Mouse (Mus musculus) forebrain, embryonic 10.5 days (tissue): ENCODE measurements around the gene Gm36210. TPM values are rescaled to one million over a fixed set of nuclear protein-coding genes. Genes with fewer than 3 reads are reported as not detected.
A peak's percentile ranks its signal among the peaks of the same experiment; 100 is the strongest.
"Not testable (repeated sequence)": the region's sequence is repeated elsewhere in the genome, so short reads cannot be mapped to it uniquely, and the experiment has no call there.

ENCODE experiments used
- DNase-seq: peaks from one replicate; pipeline ENCODE4 v3.0.0-alpha.2; 2017; ENCODE audit warnings: low spot score; ENCODE audit errors: extremely low spot score
- H3K27ac ChIP-seq: fragments of 300-500 bp; sonication (generic); 2 replicates; pipeline ENCODE4 v1.5.1; 2016; ENCODE audit warnings: mild to moderate bottlenecking
- H3K27me3 ChIP-seq: fragments of 300-500 bp; sonication (generic); 2 replicates; pipeline ENCODE4 v1.6.1; 2016; ENCODE audit warnings: mild to moderate bottlenecking; ENCODE audit not compliant: poor library complexity, severe bottlenecking
- H3K36me3 ChIP-seq: fragments of 300-500 bp; sonication (generic); replicated peaks from 2 replicates; pipeline ENCODE4 v1.6.1; 2016; ENCODE audit warnings: mild to moderate bottlenecking, moderate library complexity
- H3K4me1 ChIP-seq: fragments of 300-500 bp; sonication (generic); 2 replicates; pipeline ENCODE4 v1.6.1; 2016
- H3K4me3 ChIP-seq: fragments of 300-500 bp; sonication (generic); 2 replicates; pipeline ENCODE4 v1.5.1; 2016; ENCODE audit warnings: mild to moderate bottlenecking, moderate library complexity
- H3K9me3 ChIP-seq: fragments of 300-500 bp; sonication (generic); 2 replicates; pipeline ENCODE4 v1.6.1; 2016; ENCODE audit warnings: mild to moderate bottlenecking, moderate library complexity
- WGBS: fragments of 180-500 bp; shearing (Covaris S2); methylation state at CpG from one replicate; pipeline ENCODE4 v1.1.7; 2016; 5-methylcytosine and 5-hydroxymethylcytosine counted together
- polyA plus RNA-seq: library from polyadenylated mRNA; unstranded; fragments of >200 nt; fragmentation: Nextera tagmentation; extraction: Ambion mirVana; gene quantifications from 2 replicates; pipeline ENCODE4 v1.2.1, GENCODE M21; 2016

Gene Gm36210
- polyA plus RNA-seq, 1 experiment from 2014 or later: 0.22 TPM

DNA sequence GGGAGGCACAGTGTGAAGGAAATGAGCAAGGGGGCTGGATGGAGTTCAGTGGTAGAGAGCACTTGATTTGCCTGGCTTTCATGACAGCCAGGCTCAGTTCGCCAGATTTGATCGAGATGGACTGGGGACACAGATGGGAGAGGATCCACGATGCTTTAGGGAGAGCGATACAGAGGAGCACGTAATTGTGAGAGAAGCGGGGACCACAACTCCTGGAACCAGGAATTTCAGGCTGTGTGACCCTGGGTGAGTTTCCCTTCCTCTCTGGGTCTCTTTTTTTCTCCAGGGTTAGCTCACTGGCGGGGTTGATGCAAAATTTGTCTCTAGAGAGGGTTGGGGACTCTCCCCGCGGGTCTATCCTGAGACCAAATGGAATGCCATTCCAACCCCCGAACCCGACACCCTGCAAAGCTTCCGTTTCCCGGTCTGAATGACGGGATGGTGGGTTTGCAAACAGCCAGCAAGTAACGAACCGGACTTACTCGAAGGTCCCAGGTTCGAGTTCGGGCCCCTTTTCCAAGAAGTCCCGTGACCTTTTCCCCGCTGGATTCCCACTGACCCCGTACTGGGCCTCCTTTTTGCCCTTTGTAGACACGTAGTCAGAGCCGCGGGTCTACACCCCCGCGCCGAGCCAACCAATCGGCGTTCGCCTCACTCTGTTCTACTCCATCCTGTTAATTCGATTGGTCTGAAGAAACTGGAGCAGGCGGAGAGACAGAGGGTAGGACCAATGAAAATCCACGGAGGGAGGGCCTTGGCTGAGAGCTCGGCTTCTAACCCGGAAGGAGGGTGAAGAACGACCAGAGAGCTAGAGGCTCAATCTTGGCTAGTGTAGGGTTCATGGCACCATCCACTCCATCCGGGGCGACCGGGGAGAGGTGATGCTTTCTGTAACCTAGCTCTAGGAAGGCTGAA lies 40.5 kb downstream of the Gm36210 start:
- Histone ChIP-seq H3K4me3 (peak overlapping the region; percentile 67), H3K27me3 (no peaks in the 10 kb centered on the region), H3K9me3 (peaks cover 4% of the 10 kb centered on the region; the same call in 1 of the 2 replicates), H3K27ac (peak overlapping the region; percentile 90), H3K36me3 (no peaks in the 10 kb centered on the region), H3K4me1 (peaks cover 22% of the 10 kb centered on the region)
- WGBS: 5% methylated on average over 40 of the region's 40 CpGs
- DNase-seq: peak; percentile 95

DNA sequence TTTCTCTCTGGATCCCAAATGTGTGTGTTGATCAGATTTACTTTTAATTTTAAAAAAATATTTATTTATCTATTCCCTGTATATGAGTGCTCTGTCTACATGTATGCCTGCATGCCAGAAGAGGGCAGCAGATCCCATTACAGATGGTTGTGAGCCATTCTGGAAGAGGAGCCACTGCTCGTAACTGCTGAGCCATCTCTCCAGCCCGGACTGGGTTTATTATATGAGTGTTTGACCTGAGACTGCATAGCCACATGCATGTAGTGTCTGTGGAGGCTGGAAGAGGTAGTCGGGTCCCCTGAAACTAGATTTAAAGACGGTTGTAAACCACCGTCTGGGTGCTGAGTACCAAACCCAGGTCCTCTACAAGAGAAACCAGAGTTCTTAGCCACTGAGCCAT lies 41.2 kb downstream of the Gm36210 start:
- Histone ChIP-seq H3K36me3 (no peaks in the 10 kb centered on the region), H3K27me3 (no peaks in the 10 kb centered on the region), H3K9me3 (peaks cover 4% of the 10 kb centered on the region; the same call in 1 of the 2 replicates), H3K27ac (peak overlapping the region; percentile 90; the same call in 1 of the 2 replicates), H3K4me3 (peak overlapping the region; percentile 67), H3K4me1 (peaks cover 22% of the 10 kb centered on the region)
- WGBS: 60% methylated on average over 5 of the region's 5 CpGs
- DNase-seq: no peak

- peaks cover 22% of the 10 kb centered on the region for H3K4me1 ChIP-seq
- H3K27me3 ChIP-seq: no peaks in the 10 kb centered on the region
- H3K9me3 ChIP-seq: peaks cover 4% of the 10 kb centered on the region; the same call in 1 of the 2 replicates
- H3K27ac ChIP-seq: no peak overlapping the region
- H3K4me3 ChIP-seq: no peak overlapping the region
- DNase-seq: no peak
- 82% methylated on average over 5 of the region's 5 CpGs for WGBS
- H3K36me3 ChIP-seq: no peaks in the 10 kb centered on the region
Observed at GRCm38 (mm10) chr7:4864130-4864845, 42.0 kb downstream of the Gm36210 start.

DNA sequence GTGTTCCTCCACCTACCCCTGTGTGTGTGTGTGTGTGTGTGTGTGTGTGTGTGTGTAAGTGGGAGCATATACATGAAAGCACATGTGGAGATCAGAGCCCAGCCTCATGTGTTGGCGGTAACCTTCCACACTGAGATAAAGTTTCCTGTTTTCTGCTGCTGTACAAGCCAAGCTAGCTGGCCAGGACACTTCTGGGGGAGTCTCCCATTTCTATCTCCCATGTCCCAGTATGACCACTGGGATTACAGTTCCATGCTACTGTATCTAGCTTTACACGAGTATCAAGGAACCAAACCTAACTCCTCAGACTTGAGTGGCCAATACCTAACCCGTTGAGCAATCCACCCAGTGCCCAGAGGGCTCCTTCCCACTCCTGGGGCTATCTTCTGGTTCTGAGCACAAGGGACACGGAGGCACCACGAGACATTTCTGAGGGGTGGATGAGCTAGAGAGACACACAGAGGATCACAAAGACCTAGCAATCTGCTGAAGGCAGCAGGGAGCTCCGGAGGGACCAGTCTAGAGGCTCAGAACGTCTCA lies 42.7 kb downstream of the Gm36210 start:
- Histone ChIP-seq H3K4me3 (no peak overlapping the region), H3K36me3 (no peaks in the 10 kb centered on the region), H3K4me1 (peaks cover 22% of the 10 kb centered on the region), H3K27me3 (no peaks in the 10 kb centered on the region), H3K27ac (no peak overlapping the region), H3K9me3 (peaks cover 4% of the 10 kb centered on the region; the same call in 1 of the 2 replicates)
- no peak for DNase-seq
- WGBS: 77% methylated on average over 7 of the region's 7 CpGs

DNA sequence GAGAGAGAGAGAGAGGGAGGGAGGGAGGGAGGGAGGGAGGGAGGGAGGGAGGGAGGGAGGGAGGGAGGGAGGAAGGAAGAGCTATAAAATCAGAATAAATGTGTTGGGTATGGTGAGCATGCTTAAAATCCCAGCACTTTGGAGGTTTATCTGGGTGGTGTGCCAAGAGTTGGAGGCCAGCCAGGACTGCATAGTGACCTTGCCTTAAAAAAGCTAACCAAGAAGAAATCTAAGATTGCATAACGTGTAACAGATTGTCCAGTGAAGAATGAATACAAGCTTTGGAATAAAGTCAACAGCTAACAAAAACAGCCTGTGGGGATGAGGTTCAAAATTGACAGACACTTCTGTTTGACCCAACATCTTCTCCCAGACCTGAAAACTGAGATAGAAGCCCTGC lies 43.3 kb downstream of the Gm36210 start:
- Histone ChIP-seq H3K27me3 (no peaks in the 10 kb centered on the region), H3K4me1 (peaks cover 22% of the 10 kb centered on the region), H3K9me3 (peaks cover 4% of the 10 kb centered on the region; the same call in 1 of the 2 replicates), H3K27ac (no peak overlapping the region), H3K36me3 (no peaks in the 10 kb centered on the region), H3K4me3 (no peak overlapping the region)
- WGBS: 64% methylated on average over 1 of the region's 1 CpGs
- DNase-seq: no peak

DNA sequence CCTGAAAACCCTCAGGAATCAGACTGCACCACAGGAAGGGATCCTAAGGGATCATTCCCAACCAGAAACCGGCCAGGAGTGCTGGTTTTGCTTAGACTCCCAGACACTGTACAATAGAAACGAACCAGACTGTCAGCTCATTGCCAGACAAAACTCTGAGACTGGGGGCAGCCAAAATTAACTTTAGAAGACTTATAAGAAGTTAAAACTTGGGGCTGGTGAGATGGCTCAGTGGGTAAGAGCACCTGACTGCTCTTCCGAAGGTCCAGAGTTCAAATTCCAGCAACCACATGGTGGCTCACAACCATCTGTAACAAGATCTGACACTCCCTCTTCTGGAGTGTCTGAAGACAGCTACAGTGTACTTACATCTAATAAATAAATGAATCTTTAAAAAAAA lies 45.4 kb downstream of the Gm36210 start:
- not testable (repeated sequence) for H3K27me3 ChIP-seq, H3K9me3 ChIP-seq, DNase-seq, H3K4me3 ChIP-seq, H3K27ac ChIP-seq, H3K36me3 ChIP-seq, H3K4me1 ChIP-seq
- WGBS: 81% methylated on average over 3 of the region's 3 CpGs

DNA sequence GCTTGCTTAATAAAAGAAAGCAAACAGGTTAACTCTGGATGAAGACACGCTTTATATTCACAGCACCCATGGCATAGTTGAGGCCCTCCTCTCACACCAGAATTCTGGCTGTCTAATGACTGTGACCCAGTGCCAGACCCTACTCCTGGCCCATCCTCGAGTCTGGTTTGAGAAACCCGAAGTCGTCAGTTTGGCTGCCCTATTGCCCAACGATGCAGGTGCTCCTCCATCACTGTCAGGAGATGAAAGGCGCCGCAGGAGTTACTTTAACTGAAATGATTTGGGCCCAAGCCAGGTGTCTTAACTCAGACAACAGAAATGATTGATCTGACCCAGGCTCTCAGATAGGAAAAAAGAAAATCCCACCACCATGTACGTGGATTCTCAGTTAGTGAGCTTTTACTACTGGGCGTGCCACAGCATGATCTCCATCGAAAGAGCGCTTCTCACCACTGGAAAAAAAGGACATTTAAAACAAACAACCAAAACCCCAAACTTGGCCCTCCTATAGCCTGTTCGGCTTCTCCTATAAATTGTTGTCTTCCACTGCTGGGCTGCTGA lies 46.8 kb downstream of the Gm36210 start:
- Histone ChIP-seq H3K27me3 (no peaks in the 10 kb centered on the region), H3K9me3 (no peaks in the 10 kb centered on the region), H3K27ac (no peak overlapping the region), H3K4me1 (no peaks in the 10 kb centered on the region), H3K36me3 (no peaks in the 10 kb centered on the region), H3K4me3 (no peak overlapping the region)
- WGBS: 88% methylated on average over 12 of the region's 12 CpGs
- no peak for DNase-seq

DNA sequence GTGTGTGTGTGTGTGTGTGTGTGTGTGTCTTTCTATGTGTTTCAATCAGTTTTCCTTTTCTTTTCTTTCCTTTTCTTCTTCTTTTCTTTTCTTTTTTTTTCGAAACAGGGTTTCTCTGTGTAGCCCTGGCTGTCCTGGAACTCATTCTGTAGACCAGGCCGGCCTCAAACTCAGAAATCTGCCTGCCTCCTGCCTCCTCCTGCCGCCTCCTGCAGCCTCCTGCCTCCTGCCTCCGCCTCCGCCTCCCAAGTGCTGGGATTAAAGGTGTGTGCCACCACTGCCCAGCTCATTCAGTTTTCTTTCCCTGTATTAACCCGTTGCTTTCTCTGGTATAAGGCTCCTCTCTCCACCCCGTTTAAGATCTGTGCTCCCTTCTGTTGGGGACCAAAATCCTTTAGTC lies 49.0 kb downstream of the Gm36210 start:
- Histone ChIP-seq H3K27ac (no peak overlapping the region), H3K4me1 (no peaks in the 10 kb centered on the region), H3K36me3 (no peaks in the 10 kb centered on the region), H3K9me3 (no peaks in the 10 kb centered on the region), H3K27me3 (no peaks in the 10 kb centered on the region), H3K4me3 (no peak overlapping the region)
- 63% methylated on average over 6 of the region's 7 CpGs for WGBS
- DNase-seq: no peak

DNA sequence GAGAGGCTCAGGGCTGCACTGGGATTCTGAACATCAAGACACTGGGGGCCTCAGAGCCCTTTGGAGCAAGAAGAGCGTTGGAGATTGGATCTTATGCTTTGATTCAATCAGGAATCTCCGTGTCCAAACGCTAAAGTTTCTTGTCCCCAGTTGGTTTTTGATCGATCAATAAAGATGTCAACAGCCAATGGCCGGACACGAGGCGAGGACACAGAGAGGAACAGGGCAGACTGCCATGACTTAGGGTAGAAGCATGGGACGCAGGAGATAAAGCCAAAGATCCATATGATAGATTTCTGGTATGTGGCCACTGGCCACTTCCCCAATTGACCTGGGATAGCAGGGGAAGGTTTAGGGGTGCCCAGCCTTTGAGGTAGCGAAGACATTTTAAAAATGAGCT lies 49.8 kb downstream of the Gm36210 start:
- DNase-seq: no peak
- Histone ChIP-seq H3K36me3 (no peaks in the 10 kb centered on the region), H3K27ac (no peak overlapping the region), H3K9me3 (no peaks in the 10 kb centered on the region), H3K27me3 (no peaks in the 10 kb centered on the region), H3K4me3 (no peak overlapping the region), H3K4me1 (no peaks in the 10 kb centered on the region)
- 89% methylated on average over 9 of the region's 9 CpGs for WGBS

- Histone ChIP-seq H3K27ac (no peak overlapping the region), H3K27me3 (no peaks in the 10 kb centered on the region), H3K4me3 (no peak overlapping the region), H3K36me3 (no peaks in the 10 kb centered on the region), H3K9me3 (no peaks in the 10 kb centered on the region), H3K4me1 (no peaks in the 10 kb centered on the region)
- 87% methylated on average over 3 of the region's 3 CpGs for WGBS
- DNase-seq: no peak
Observed at GRCm38 (mm10) chr7:4853613-4854012, 52.7 kb downstream of the Gm36210 start.

GRCm38 (mm10) chr7:4851315-4851688 lies 55.0 kb downstream of the Gm36210 start:
- WGBS: 71% methylated on average over 8 of the region's 8 CpGs
- H3K27me3 ChIP-seq: peaks cover 7% of the 10 kb centered on the region; the same call in 1 of the 2 replicates
- no peak overlapping the region for H3K4me3 ChIP-seq
- peaks cover 5% of the 10 kb centered on the region; the same call in 1 of the 2 replicates for H3K9me3 ChIP-seq
- H3K36me3 ChIP-seq: no peaks in the 10 kb centered on the region
- no peaks in the 10 kb centered on the region for H3K4me1 ChIP-seq
- H3K27ac ChIP-seq: no peak overlapping the region
- no peak for DNase-seq

DNA sequence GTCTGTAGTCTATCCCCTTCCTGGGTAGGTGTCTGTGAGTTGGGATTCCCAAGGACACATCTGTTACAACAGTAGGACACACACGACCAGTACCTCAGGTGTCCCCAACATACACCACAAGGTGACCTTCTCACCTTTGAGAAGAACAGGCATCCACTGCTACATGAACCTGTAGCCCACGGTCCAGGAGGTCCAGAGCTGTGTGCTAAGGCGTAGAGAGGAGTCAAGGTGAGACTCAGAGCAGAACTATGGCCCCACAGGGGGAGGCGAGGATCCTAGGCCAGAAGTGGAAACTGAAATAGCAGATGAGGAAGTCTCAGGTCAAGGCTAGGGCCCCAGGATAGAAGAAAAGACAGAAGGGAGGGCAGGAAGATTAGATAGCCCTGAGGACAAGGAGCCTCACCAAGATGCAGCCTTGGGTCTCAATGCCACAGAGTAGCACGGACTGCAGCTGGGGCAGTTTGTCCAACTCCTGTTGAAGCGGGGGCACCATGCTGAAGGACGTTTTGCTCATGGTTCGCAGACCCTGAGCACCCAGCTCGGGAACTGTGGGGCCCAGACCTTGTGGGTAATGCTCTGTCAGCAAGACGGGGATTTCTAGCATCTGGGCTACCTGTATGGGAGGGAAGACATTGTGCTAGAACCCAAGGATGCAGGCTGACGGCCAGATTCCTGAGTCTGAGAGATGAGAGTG lies 55.5 kb downstream of the Gm36210 start:
- Histone ChIP-seq H3K27me3 (peaks cover 12% of the 10 kb centered on the region), H3K9me3 (peaks cover 5% of the 10 kb centered on the region; the same call in 1 of the 2 replicates), H3K27ac (no peak overlapping the region), H3K4me1 (no peaks in the 10 kb centered on the region), H3K36me3 (no peaks in the 10 kb centered on the region), H3K4me3 (no peak overlapping the region)
- WGBS: 84% methylated on average over 11 of the region's 11 CpGs
- DNase-seq: no peak
